Mouse (Mus musculus) adrenal gland, postnatal 36 days (tissue): ENCODE measurements around the gene Malsu1. TPM values are rescaled to one million over a fixed set of nuclear protein-coding genes. Genes with fewer than 3 reads are reported as not detected.
A peak's percentile ranks its signal among the peaks of the same experiment; 100 is the strongest.

Experiments used
- DNase-seq, 2 experiments: peaks; one replicate each; pipeline ENCODE4 v3.0.0; 2021; ENCODE audit warnings: mixed read lengths in 1 of 2
- total RNA-seq, 2 experiments: library from RNA; stranded (reverse); gene quantifications; 2 replicates each; pipeline ENCODE4 v1.2.3; 2021

Gene Malsu1
- total RNA-seq, 2 experiments from 2014 or later = 33.4 to 54.3 TPM

GRCm38 (mm10) chr6:49074117-49074490 is 509 bp downstream of the Malsu1 start:
- peak in 1 of 2 experiments; percentile 9 for DNase-seq

GRCm38 (mm10) chr6:49077894-49078293 is 4.3 kb downstream of the Malsu1 start:
- DNase-seq = no peak

GRCm38 (mm10) chr6:49079313-49079712 is 5.7 kb downstream of the Malsu1 start:
- DNase-seq = no peak

DNA sequence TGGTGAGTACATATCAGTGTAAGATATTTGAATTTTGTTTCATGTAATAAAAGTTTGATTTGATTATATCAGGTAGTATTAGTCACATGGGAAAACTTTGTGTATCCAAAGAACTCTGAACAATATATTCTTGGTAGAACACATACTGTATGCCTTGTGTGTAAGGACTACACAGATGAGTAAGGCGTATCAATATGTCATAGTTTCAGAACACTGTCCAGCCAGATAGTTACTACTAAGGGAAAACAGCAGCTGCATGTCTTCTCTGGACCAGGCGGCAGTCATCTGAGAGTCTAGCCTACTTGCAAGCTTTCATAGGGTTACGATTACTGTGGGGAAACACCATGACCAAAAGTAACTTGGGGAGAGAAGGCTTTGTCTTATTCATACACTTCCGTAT is 9.4 kb downstream of the Malsu1 start:
- no peak for DNase-seq

- DNase-seq = peak; percentile 18 to 51
These were observed 21.4 kb downstream of the Malsu1 start for GRCm38 (mm10) chr6:49094968-49095367.

DNA sequence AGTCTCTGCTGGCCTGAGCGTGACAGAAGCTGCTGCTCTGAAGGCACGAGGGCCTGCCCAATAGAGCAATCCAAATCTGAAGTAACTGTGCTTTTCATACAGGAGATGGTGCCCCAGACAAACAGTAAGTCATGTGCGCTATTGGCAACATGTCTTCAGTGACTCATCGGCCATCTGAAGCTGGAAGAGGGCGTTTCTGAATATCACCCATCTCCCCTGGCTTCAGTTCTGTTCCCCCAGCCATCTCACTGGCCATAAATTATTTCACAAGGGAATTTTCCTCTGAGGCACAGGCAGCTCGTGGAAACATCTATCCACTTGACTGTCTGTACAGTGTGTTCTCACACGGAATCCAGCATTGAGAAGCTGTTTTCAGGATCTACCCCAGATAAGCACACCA is 22.8 kb downstream of the Malsu1 start:
- DNase-seq = peak; percentile 68 to 70

DNA sequence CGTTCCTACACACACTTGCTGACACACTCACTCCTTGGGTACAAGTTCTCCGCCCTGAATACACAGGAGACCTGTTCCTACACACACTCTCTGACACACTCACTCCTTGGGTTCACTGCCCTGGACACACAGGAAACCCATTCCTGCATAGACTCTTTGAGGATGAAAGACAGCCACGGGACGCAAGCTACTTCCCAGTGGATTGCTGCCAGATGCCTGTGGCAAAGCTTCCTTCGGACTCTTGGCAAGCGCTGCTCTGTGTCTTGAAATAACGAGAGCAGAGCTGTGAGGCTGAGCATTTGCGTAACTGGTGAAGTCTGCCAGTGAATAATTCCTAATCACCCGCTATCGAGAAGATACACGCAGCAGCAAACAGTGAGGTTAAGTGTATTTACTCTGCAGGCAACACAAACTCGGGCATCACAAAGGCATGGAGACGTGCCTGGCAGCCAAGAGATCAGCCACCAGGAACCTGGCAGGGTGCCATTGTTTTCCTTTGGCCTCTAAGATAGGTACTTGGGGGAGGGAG is 23.4 kb downstream of the Malsu1 start:
- peak; percentile 86 to 87 for DNase-seq

GRCm38 (mm10) chr6:49097596-49098110 is 24.1 kb downstream of the Malsu1 start:
- DNase-seq = peak in 1 of 2 experiments; percentile 10

GRCm38 (mm10) chr6:49099086-49099485 is 25.5 kb downstream of the Malsu1 start:
- DNase-seq = no peak

GRCm38 (mm10) chr6:49106746-49107500 is 33.3 kb downstream of the Malsu1 start:
- DNase-seq = no peak

GRCm38 (mm10) chr6:49109196-49109595 is 35.6 kb downstream of the Malsu1 start:
- DNase-seq = no peak

GRCm38 (mm10) chr6:49113895-49114294 is 40.3 kb downstream of the Malsu1 start:
- DNase-seq = no peak

GRCm38 (mm10) chr6:49114457-49114856 is 40.9 kb downstream of the Malsu1 start:
- DNase-seq = no peak

- no peak for DNase-seq
These were observed 42.0 kb downstream of the Malsu1 start for GRCm38 (mm10) chr6:49115550-49115949.

GRCm38 (mm10) chr6:49116241-49116640 is 42.6 kb downstream of the Malsu1 start:
- peak; percentile 69 to 73 for DNase-seq

GRCm38 (mm10) chr6:49118446-49118845 is 44.9 kb downstream of the Malsu1 start:
- no peak for DNase-seq

DNA sequence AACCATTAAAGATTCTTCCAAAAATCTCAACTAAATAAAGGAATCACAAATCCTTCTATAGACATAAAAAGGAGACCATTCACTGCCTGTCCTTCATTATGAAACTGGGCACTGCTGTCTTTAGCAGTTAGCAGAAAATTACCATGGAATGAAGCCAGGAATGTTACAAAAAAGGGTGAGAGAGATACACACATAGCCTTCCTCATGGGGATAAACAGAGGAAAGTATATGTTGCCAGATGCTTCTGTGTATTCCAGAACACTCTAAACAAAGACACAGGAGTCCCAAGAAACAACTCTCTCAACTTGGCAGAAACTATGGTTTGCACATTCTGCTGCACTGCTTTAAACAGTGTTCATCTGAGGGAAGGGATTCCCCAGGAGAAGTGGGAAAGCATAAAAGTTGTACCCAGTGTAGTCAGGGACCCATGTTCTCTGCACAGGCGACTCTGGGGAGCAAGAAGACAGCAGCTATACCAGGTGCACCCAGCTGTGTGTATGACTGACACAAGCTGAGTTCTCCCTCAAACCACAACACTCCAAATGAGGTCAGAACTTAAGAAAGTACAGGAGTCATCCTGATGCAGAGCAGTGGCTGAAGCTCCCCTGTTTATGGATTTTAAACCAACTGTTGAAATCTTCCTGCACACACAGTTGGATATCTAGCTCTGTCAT is 46.0 kb downstream of the Malsu1 start:
- no peak for DNase-seq

- DNase-seq = no peak
These were observed 46.8 kb downstream of the Malsu1 start for GRCm38 (mm10) chr6:49120370-49120769.

- peak; percentile 12 to 36 for DNase-seq
These were observed 56.7 kb downstream of the Malsu1 start for GRCm38 (mm10) chr6:49130328-49130727.

DNA sequence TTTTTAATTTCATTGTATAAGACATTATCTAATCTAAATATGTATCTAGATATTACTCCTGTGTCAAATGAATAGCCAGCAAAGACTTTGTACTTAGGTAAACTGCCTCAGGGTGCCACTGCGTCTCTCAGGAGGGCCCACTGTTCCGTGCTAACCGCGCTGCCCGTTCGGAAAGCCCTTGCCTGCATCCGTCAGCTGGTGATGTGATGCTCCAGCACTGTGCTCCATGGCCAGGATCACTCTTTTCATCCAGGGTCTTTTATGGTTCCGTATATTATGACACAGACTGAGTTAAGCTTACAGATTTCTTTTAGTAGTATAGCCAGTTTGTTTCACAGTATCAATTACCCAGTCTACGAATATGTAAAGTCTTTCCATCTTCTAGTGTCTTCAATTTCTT is 58.3 kb downstream of the Malsu1 start:
- no peak for DNase-seq

DNA sequence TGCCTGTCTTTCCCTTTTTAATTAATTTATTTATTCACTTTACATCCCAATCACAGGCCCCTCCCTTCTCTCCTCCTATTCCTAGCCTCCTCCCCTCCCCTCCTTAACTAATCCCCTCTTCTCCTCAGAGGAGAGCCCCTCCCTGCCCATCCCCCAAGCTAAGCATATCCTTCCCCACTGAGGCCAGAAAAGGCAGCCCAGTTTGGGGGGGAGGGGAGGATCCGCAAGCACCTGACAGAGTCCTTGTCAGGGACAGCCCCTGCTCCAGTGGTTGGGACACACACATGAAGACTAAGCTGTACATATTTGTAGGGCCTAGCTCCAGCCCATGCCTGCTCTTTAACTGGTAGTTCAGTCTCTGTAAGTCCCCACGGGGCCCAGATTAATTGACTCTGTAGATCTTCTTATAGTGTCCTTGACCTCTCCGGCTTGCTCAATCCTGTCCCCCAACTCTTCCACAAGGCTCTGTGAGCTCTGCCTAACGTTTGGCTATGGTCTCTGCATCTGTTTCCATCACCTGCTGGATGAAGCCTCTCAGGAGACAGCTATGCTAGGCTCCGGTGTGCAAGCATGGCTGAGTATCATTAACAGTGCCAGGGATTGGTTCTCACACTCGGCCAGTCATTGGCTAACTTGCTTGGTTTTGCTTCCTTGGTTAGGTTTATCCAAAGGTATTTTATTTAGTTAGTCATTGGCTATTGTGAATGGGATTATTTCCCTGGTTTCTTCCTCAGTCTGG is 58.9 kb downstream of the Malsu1 start:
- DNase-seq = no peak
